Mouse (Mus musculus): ENCODE measurements around the gene Snap47. TPM values are rescaled to one million over a fixed set of nuclear protein-coding genes. Genes with fewer than 3 reads are reported as not detected.

Snap47 gene
- total and polyA plus RNA-seq, 2 experiments from 2014 or later: 369 to 507 TPM

- Histone ChIP-seq H3K9ac (no peak overlapping the region), H3K4me3 (ENCODE audit: low read depth, low read length) (no peak overlapping the region), H3K27me3 (ENCODE audit: insufficient read depth, low read length) (no peaks in the 10 kb centered on the region), H3K4me1 (ENCODE audit: insufficient read depth) (no peaks in the 10 kb centered on the region), H3K4me2 (ENCODE audit: low read depth) (no peak overlapping the region), H3K36me3 (ENCODE audit: insufficient read depth) (peaks cover 38% of the 10 kb centered on the region), H3K9me3 (ENCODE audit: low read length) (no peaks in the 10 kb centered on the region), H3K27ac (ENCODE audit: low read depth, low read length) (no peak overlapping the region)
- WGBS: 84% methylated on average over 1 of the region's 1 CpGs
- no peak for ATAC-seq
- no peak for DNase-seq
- no peak for TF ChIP-seq CTCF (IDR thresholded peaks at IDR 0.05; ENCODE audit: low read depth)
Observed at GRCm38 (mm10) chr11:59405761-59406160, 45.2 kb downstream of the Snap47 start.

GRCm38 (mm10) chr11:59400876-59401275, 50.1 kb downstream of the Snap47 start:
- H3K9ac ChIP-seq: no peak overlapping the region
- no peak overlapping the region for H3K4me3 ChIP-seq (ENCODE audit: low read depth, low read length)
- ATAC-seq (peak; percentile 32; the same call in 1 of the 2 replicates), DNase-seq (no peak)
- no peaks in the 10 kb centered on the region for H3K4me1 ChIP-seq (ENCODE audit: insufficient read depth)
- H3K27me3 ChIP-seq (ENCODE audit: insufficient read depth, low read length): no peaks in the 10 kb centered on the region
- no peak for TF ChIP-seq CTCF (IDR thresholded peaks at IDR 0.05; ENCODE audit: low read depth)
- no peak overlapping the region for H3K4me2 ChIP-seq (ENCODE audit: low read depth)
- H3K27ac ChIP-seq (ENCODE audit: low read depth, low read length): no peak overlapping the region
- H3K9me3 ChIP-seq (ENCODE audit: low read length): no peaks in the 10 kb centered on the region
- H3K36me3 ChIP-seq (ENCODE audit: insufficient read depth): peaks cover 17% of the 10 kb centered on the region
- 79% methylated on average over 2 of the region's 2 CpGs for WGBS

- TF ChIP-seq CTCF (IDR thresholded peaks at IDR 0.05; ENCODE audit: low read depth): no peak
- no peak overlapping the region for H3K4me2 ChIP-seq (ENCODE audit: low read depth)
- H3K9me3 ChIP-seq (ENCODE audit: low read length): no peaks in the 10 kb centered on the region
- H3K27me3 ChIP-seq (ENCODE audit: insufficient read depth, low read length): no peaks in the 10 kb centered on the region
- no peak overlapping the region for H3K4me3 ChIP-seq (ENCODE audit: low read depth, low read length)
- 72% methylated on average over 8 of the region's 8 CpGs for WGBS
- H3K9ac ChIP-seq: no peak overlapping the region
- peaks cover 17% of the 10 kb centered on the region for H3K36me3 ChIP-seq (ENCODE audit: insufficient read depth)
- DNase-seq: no peak
- H3K4me1 ChIP-seq (ENCODE audit: insufficient read depth): no peaks in the 10 kb centered on the region
- ATAC-seq: no peak
- no peak overlapping the region for H3K27ac ChIP-seq (ENCODE audit: low read depth, low read length)
Observed at GRCm38 (mm10) chr11:59399830-59400229, 51.2 kb downstream of the Snap47 start.

- Histone ChIP-seq H3K4me1 (ENCODE audit: insufficient read depth) (peaks cover 3% of the 10 kb centered on the region; the same call in 1 of the 2 replicates), H3K4me2 (ENCODE audit: low read depth) (no peak overlapping the region), H3K4me3 (ENCODE audit: low read depth, low read length) (no peak overlapping the region), H3K9me3 (ENCODE audit: low read length) (no peaks in the 10 kb centered on the region), H3K9ac (no peak overlapping the region), H3K36me3 (ENCODE audit: insufficient read depth) (0 out of 2 replicates have a peak, but pooled peaks cover 6% of the 10 kb centered on the region), H3K27ac (ENCODE audit: low read depth, low read length) (no peak overlapping the region), H3K27me3 (ENCODE audit: insufficient read depth, low read length) (no peaks in the 10 kb centered on the region)
- ATAC-seq (no peak), DNase-seq (no peak)
- 70% methylated on average over 22 of the region's 22 CpGs for WGBS
- no peak for TF ChIP-seq CTCF (IDR thresholded peaks at IDR 0.05; ENCODE audit: low read depth)
Observed at GRCm38 (mm10) chr11:59397536-59398371, 53.2 kb downstream of the Snap47 start.

- Histone ChIP-seq H3K4me3 (ENCODE audit: low read depth, low read length) (no peak overlapping the region), H3K27me3 (ENCODE audit: insufficient read depth, low read length) (no peaks in the 10 kb centered on the region), H3K27ac (ENCODE audit: low read depth, low read length) (no peak overlapping the region), H3K4me1 (ENCODE audit: insufficient read depth) (peaks cover 3% of the 10 kb centered on the region; the same call in 1 of the 2 replicates), H3K36me3 (ENCODE audit: insufficient read depth) (no peaks in the 10 kb centered on the region), H3K9me3 (ENCODE audit: low read length) (no peaks in the 10 kb centered on the region), H3K4me2 (ENCODE audit: low read depth) (no peak overlapping the region), H3K9ac (no peak overlapping the region)
- no peak for TF ChIP-seq CTCF (IDR thresholded peaks at IDR 0.05; ENCODE audit: low read depth)
- 76% methylated on average over 5 of the region's 5 CpGs for WGBS
- DNase-seq (no peak), ATAC-seq (no peak)
Observed at GRCm38 (mm10) chr11:59394451-59394850, 56.5 kb downstream of the Snap47 start.

- DNase-seq (peak; percentile 68), ATAC-seq (peak; percentile 55)
- no peaks in the 10 kb centered on the region for H3K9me3 ChIP-seq (ENCODE audit: low read length)
- H3K9ac ChIP-seq: no peak overlapping the region
- H3K4me3 ChIP-seq (ENCODE audit: low read depth, low read length): no peak overlapping the region
- H3K27me3 ChIP-seq (ENCODE audit: insufficient read depth, low read length): no peaks in the 10 kb centered on the region
- H3K4me2 ChIP-seq (ENCODE audit: low read depth): no peak overlapping the region
- H3K27ac ChIP-seq (ENCODE audit: low read depth, low read length): 0 out of 2 replicates have a peak overlapping the region, but pooled peaks have one; percentile 16
- WGBS: 14% methylated on average over 9 of the region's 9 CpGs
- no peaks in the 10 kb centered on the region for H3K36me3 ChIP-seq (ENCODE audit: insufficient read depth)
- H3K4me1 ChIP-seq (ENCODE audit: insufficient read depth): peaks cover 3% of the 10 kb centered on the region; the same call in 1 of the 2 replicates
- TF ChIP-seq CTCF (IDR thresholded peaks at IDR 0.05; ENCODE audit: low read depth): no peak
Observed at GRCm38 (mm10) chr11:59393591-59393990, 57.4 kb downstream of the Snap47 start.

- Histone ChIP-seq H3K4me3 (ENCODE audit: low read depth, low read length) (no peak overlapping the region), H3K9me3 (ENCODE audit: low read length) (no peaks in the 10 kb centered on the region), H3K4me1 (ENCODE audit: insufficient read depth) (peaks cover 3% of the 10 kb centered on the region; the same call in 1 of the 2 replicates), H3K4me2 (ENCODE audit: low read depth) (no peak overlapping the region), H3K27ac (ENCODE audit: low read depth, low read length) (no peak overlapping the region), H3K36me3 (ENCODE audit: insufficient read depth) (no peaks in the 10 kb centered on the region), H3K27me3 (ENCODE audit: insufficient read depth, low read length) (no peaks in the 10 kb centered on the region), H3K9ac (no peak overlapping the region)
- ATAC-seq (no peak), DNase-seq (no peak)
- no peak for TF ChIP-seq CTCF (IDR thresholded peaks at IDR 0.05; ENCODE audit: low read depth)
- 72% methylated on average over 6 of the region's 6 CpGs for WGBS
Observed at GRCm38 (mm10) chr11:59392300-59392699, 58.7 kb downstream of the Snap47 start.

Measured in forebrain, postnatal 0 days (tissue).